Mouse (Mus musculus): ENCODE data around the gene C9.

The C9 gene

DNA sequence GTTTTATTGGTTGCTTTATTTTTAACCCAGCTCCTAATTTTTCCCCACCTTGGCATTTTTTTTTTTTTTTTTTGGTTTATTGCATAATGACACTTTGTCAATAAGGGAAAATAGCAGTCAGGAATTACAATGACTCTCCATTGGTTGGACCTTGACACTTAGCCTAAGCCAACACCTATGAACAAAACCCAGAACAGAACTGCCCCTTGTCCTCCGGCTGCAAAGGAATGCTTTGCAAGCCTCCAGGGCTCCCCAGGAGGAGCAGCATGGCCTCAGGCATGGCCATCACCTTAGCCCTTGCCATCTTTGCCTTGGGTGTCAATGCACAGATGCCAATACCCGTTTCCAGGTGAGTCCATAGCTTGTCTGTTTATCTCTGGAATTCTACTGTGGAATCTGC, at the start of gene C9:
Gene C9 (plus strand): TSS at position 193 of the 400 bp plus-strand sequence.
- no peak for DNase-seq (ENCODE audit: low spot score in 2 of 2)

DNA sequence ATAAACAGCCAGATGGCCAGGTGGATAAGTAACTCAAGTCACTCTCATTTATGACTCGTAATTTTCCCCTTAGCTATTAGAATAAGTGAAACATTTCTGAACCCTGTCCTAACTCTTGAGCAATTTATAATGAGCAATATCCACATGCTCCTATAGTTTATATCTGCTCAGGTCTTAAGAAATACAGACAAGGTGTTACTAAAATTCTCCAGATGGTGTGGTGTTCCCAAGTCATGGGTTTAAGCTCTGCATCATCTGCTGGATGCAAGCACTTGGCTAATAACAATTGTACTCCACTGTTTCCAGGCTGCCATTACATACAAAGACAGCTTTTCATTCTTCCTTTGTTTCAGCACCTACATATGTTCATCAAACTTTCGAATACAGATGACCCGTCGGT, 46.9 kb upstream of the C9 start:
- DNase-seq (ENCODE audit: low spot score in 2 of 2), result no peak

DNA sequence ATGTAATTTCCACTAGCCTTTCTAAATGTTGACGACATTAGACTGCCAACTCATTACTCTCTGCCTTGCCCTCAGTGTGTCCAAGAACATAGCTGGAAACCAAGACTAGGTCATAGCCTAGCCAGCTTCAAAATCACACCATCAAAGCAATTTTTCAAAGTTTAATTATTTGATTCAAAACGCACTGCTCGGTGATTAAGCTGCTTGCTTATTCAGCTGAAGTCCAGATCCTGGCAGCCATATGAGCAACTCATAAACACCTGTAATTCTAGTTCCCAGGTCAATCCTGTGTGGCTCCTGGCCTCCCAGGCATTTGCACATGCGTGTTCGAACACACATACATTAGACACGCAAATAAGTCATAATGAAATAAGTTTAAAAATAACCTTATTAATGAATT, 46.2 kb upstream of the C9 start:
- no peak for DNase-seq (ENCODE audit: low spot score in 2 of 2)

- no peak for DNase-seq (ENCODE audit: low spot score in 2 of 2)
Measured at GRCm38 (mm10) chr15:6400115-6400514, 45.0 kb upstream of the C9 start.

GRCm38 (mm10) chr15:6402433-6402832, 42.7 kb upstream of the C9 start:
- no peak for DNase-seq (ENCODE audit: low spot score in 2 of 2)

- no peak for DNase-seq (ENCODE audit: low spot score in 2 of 2)
Measured at GRCm38 (mm10) chr15:6404172-6404571, 41.0 kb upstream of the C9 start.

DNA sequence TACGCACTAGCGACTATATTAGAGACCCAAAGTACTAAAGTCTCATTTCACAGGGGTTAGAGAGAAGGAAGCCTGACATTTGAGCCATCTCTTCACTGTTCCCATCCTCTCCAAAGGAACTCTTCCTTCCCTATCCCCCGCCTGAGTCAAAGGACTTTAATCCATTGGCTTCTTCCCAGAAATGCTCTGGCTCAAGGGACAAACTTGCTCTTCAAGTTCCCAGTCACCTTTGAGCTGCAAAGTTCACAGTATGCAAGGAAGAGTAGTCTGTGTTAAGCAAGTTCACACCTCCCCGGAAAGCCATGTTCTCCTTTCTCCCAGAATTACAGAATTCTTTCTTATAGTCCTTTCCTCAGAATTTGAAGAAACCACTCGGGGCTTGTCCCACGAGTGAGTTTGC, 38.4 kb upstream of the C9 start:
- no peak for DNase-seq (ENCODE audit: low spot score in 2 of 2)

- no peak for DNase-seq (ENCODE audit: low spot score in 2 of 2)
Measured at GRCm38 (mm10) chr15:6409031-6409430, 36.1 kb upstream of the C9 start.

DNA sequence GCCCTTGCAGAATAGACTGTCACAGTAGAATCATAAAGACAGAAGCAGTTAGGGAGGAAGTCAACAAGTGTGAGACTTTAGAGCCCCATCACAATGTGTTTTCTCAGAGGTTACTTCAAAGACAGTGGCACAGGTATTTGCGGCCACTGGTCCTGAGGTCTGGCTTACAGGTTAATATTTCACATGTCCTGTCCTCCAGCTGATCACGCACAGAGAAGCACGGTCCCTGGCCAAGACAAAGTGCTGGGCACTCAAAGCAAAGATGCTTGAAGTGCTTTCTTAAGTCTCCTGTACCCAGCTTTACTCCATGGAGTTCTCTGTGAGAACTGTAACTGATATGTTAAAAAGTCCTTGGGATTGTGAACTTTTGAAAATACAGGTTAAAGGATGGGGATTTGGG, 35.0 kb upstream of the C9 start:
- DNase-seq (ENCODE audit: low spot score in 2 of 2), result no peak

DNA sequence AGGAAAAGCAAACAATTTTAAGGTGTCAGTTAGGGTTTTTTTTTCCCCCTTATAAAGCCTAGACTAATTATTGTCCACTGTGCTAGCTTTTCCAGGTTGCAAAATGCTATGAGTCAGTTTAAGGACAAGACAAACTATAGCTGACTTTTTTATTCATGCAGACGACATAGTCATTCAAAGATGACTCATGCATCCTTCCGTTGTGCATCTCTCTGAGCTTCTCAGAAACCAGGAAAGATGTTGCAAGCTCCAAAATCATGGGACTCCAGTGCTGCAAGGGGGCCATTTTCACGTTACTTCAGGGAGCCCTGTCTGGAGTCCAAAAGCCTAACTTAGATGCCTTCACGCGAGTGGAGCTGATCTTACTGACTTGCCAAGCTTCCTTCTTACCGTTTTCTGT, 33.8 kb upstream of the C9 start:
- no peak for DNase-seq (ENCODE audit: low spot score in 2 of 2)

- DNase-seq (ENCODE audit: low spot score in 2 of 2), result no peak
Measured at GRCm38 (mm10) chr15:6415317-6415716, 29.8 kb upstream of the C9 start.

DNA sequence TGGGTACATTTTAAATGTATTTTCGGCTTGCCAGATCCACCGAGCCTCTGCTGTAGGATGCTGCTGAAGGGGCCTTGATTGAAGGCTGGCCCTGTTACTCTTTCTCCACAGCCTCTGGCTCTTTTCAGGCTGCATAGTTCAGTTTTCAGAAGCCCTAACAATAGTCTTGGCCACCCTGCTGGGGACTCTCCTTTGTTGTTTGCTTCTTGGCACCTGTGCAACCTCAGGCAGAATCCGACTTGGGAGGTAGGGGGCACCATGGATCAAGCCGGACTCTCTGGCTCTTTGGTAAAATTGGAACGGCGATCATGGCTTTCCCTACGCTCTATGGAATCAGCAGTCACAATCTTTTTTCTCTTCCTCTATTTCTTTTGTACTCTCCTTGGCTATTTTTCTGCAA, 13.3 kb upstream of the C9 start:
- no peak for DNase-seq (ENCODE audit: low spot score in 2 of 2)

GRCm38 (mm10) chr15:6432411-6432810, 12.7 kb upstream of the C9 start:
- no peak for DNase-seq (ENCODE audit: low spot score in 2 of 2)

GRCm38 (mm10) chr15:6435281-6435680, 9.8 kb upstream of the C9 start:
- no peak for DNase-seq (ENCODE audit: low spot score in 2 of 2)

DNA sequence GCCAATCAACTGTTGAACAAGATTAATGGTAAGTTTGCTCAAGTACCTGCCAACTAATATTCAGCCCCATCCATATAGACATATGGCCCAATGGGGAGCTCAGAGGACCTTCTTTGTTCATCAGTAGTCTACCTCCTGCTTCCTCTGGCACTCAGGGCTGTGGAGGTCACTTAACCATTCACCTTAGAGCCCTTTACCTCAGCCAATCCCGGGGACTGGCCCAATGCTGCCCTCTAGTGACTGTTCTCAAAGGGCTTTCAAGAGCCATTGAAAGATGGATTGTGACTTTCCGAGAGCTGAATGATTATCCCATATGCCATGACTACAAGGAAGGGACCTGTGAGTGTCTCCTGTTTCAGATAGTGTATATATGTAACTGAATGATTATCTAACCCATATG, 9.4 kb upstream of the C9 start:
- DNase-seq (ENCODE audit: low spot score in 2 of 2), result peak; percentile 3 to 4

GRCm38 (mm10) chr15:6438685-6439084, 6.4 kb upstream of the C9 start:
- DNase-seq (ENCODE audit: low spot score in 2 of 2), result no peak

DNA sequence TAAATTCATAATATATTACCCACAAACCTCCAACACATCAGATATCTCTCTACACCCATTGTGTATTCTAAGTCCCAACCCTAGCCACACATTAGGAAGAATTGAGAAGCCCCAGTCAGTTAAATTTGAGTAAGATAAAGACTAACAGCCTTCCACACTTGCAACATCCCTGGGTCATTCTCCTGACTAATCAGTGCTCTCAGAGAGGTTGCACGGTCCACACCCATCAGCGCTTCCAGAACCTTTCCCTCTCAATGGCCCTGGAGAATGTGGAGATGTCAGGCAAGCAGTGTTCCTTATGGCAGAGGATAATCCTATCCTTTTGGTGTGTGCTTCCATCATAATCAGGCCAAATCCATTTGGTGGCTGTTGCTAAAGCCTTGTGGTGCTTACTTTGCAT, 675 bp upstream of the C9 start:
- no peak for DNase-seq (ENCODE audit: low spot score in 2 of 2)

DNA sequence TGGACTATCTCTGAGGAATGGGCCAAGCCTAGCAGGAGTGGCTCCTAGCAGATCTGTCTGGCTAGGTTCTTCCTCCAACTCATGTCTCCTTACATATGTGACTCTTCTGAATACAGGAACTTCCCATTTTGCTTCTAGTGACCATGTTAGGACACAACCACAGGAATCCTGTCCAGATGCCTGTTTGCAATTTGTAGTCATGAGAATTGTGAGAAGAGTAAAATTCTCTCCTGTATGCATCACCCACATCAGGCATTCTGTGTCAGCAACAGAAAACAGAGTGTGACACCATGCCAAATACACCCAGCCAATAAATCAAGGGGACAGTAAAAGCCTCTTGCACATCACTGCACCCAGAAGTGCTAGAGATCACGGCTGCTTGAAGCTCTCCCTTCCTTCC, 1.1 kb downstream of the C9 start:
- DNase-seq (ENCODE audit: low spot score in 2 of 2), result no peak

DNA sequence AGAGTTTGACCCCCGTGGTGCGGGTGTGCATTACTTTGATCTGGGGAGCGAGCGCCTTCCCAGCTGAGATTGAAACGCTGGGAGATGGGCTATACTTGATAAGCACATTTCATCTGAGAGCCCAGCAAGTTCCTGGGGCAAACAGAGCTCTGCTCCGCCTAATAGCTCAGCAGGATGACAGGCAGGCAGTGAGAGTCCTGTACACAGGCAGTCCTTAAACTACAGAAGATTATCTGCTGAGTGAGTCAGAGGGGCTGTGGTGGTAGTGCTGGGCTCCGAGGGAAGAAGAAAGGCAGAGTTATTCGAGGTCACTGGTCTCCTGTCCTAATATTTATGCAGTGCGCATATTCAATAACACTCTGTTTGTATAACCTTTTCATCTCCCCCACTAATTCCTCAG, 3.8 kb downstream of the C9 start:
- DNase-seq (ENCODE audit: low spot score in 2 of 2), result no peak

- no peak for DNase-seq (ENCODE audit: low spot score in 2 of 2)
Measured at GRCm38 (mm10) chr15:6454461-6454860, 9.3 kb downstream of the C9 start.

DNA sequence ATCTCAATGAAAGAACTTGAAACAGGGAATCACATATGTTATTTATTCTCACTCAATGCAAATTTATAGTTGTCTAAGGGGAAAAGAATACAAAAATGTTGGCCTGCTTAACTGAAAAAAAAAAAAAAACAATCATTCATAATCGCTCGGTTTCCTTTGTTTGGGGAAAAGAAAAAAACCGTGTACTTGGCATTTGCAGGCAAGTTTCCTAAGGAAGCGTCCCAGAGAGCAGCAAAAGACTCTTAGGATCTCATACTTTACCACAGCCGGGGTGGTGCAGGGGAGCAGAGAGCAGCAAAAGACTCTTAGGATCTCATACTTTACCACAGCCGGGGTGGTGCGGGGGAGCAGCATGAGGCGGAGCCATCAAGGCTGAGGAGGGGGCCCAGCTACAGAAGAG, 16.3 kb downstream of the C9 start:
- no peak for DNase-seq (ENCODE audit: low spot score in 2 of 2)

DNA sequence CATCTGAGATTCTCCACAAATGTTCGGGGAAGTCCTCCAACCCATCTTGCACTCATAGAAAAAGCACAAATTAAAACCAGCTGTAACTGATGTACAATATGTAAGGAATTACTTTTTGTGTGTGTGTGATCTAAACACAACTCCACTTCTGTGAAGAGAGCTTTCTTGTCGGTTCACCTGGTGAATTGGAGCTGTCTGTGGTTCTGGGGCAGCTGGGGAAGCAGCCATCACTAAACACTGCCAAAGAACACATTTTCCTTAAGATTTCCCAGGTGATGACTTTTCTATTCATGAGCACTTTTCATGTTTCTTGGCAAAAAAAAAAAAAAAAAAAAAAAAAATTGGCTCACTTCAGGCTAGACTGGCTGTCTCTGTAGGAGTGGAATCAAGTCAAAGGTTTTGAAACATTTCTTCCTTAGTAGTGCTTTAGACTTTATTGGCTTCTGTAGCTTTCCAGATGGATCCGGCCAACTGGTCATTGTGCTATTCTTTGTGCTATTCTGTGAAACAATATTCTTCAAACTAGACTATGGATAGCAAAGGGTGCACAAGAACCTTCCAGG, 18.3 kb downstream of the C9 start:
- DNase-seq (ENCODE audit: low spot score in 2 of 2), result no peak

DNA sequence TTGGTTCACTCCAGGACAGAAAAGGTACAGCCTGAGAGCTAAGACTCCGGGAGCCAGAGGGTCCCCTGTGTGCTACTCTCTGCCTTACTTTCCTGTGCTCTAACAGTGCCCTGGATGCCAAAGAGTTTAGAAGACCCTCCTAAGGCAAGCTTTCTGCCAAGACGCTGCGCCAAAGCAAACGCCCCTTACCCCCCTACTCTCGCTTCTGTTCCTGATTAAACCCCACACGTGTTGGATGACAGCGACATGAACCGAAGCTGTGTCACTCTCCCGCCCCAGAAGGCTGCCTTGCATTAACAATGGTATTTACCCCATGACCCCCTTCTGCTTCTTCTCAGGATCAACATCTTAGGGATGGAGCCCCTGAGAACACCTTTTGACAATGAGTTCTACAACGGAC, 21.9 kb downstream of the C9 start:
- no peak for DNase-seq (ENCODE audit: low spot score in 2 of 2)

GRCm38 (mm10) chr15:6468845-6469244, 23.7 kb downstream of the C9 start:
- no peak for DNase-seq (ENCODE audit: low spot score in 2 of 2)

DNA sequence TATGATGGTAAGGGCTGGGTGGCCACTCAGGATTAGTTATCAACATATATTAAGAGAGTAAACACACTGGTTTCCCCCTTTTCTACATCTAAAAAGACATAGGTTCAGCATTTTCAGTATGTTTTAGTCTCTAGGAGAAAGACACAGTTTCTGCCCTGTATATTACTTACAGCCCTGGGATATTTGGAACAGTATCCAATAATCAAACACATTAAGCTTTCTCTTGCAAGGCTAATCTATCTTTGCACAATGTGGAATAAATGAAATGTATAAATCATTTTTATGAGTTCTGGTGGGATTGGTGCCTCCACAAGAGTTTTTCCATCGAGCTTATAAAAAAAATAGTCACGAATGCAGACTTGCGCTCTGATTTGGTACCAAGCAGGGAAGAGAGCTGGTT, 24.3 kb downstream of the C9 start:
- DNase-seq (ENCODE audit: low spot score in 2 of 2), result no peak
